Mouse (Mus musculus): ENCODE results near the gene Pcnx.

Pcnx gene

DNA sequence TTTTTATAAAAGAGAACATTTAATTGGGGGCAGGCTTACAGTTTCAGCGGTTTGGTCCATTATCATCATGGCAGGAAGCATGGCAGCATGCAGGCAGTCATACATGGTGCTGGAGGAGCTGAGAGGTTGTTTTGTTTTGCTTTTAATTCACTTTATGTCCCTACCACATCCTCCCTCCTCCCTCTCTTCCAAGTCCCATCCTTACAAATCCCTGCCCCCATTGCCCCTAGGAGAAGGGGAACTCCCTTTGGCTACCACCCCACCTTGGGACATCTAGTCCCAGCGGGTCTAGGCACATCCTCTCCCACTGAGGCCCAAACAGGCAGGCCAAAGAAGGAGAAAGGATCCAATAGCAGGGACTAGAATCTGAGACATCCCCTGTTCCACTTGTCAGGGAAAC is 44.6 kb downstream of the Pcnx start:
- DNase-seq (ENCODE audit: low spot score in 2 of 2), result no peak

DNA sequence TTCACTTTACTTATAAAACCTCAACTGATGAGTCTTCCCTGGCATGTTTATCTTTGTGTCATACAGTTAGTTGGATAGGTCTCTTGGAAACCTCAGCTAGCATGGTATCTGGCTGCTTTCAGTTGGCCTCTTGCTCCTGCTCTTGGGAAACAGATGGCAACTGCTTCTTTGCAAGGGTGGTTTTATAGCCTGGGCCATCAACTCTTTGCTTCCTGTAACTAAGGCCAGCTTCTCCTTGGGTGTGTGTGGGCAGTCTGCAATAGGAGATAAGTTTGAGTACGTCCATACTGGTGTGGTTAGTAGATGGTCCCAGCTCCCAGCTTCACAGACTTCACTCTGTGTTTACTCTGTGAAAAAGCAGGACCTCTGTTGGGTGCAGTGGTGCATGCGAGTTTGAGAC is 46.0 kb downstream of the Pcnx start:
- no peak for DNase-seq (ENCODE audit: low spot score in 2 of 2)

DNA sequence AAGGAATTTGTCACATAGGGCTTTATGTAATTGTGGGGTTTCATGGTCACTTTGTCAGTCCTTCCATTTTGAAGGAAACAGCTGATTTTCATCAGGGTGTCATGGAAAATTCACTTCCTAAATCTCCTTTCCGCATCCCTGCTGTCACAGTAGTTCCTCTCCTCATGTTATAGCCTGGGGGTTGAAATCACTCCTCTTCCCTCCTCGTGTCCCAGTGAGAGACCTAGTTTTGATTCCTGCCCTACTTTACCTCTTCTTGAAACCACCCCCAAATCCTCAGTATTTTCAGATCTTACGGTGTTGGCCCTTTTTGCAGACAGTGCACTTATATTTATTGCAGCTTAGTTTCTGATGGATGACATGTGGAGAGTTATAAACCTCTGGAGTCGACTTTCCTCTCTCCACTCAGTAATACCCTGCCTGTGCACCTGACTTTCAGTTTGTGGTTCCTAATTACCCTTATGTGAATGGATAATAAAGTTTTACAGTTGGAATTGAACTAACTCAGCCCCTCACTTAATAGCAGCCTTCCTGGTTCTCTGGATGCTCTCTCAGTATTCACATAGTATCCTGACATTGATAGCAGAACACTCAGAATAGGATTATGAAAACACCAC is 48.0 kb downstream of the Pcnx start:
- no peak for DNase-seq (ENCODE audit: low spot score in 2 of 2)

DNA sequence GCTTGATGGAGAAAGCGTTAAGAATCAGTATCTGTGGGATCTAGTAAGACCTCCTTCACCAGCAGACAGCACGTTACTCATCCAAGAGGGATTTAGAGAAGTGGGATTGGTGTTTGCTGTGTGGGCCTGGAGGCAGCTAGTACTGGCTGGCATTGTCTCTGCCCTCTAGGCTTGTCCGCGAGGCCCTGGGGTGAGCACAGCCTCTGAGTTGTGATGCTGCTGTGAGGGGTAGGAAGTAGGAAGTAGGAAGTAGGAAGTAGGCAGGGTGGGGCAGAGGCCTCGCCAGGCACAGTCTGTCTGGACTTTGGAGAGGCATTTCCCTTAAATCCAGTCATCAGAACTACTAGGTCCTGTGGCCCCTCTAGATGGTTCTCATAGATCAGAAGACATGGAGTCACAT is 50.6 kb downstream of the Pcnx start:
- no peak for DNase-seq (ENCODE audit: low spot score in 2 of 2)

DNA sequence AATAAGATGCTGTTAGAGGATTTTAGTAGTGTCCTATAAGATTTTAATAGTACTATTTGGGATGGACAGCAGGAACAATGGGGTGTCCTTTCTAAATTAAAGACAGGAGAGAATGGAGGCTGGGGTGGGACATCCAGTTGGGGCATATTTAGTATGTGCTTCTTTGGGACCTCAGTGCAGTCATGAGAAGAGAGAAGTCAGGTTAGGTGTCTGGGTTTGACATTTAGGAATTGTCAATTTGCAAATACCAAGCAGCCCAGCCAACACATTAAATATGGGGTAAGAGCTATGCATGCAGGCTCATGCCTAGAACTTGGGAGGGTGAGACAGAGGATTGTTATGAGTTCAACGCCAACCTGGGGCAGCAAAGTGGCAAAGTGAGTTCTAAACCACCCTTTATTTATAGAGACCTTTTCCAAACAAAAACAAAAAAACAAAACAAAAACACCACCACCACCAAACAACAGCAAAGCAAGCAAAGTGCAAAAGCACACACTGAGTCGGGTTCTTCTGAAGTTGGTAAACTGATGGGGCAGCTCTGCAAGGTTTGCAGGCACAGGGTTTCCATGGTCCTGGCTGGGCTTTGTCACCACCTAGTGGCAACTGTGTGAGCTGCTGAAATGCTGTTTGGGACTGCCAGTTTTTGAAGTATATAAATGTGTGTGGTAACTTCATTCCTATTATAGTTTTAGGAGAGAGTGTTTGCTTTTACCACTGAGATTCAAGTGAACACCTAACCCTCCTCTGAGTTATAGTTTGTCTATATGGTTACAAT is 55.5 kb downstream of the Pcnx start:
- DNase-seq (ENCODE audit: low spot score in 2 of 2), result peak; percentile 54 to 56

DNA sequence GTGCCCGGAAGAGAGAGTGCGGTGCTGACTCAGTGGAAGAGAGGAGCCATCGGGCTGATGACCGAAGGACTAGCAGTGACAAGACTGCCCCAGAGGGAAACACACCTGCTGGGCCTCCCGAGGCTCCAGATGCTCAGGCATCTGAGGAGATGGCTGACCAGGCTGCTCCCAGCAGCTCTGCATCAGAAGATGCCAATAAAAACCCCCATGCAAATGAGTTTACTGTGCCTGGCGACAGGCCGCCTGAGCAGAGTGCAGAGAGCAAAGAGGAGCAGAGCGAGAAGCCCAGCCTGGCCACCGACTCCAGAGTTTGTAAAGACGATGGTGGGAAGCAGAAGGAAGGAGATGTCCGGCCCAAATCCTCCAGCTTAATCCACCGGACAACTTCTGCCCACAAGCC is 58.5 kb downstream of the Pcnx start:
- no peak for DNase-seq (ENCODE audit: low spot score in 2 of 2)

DNA sequence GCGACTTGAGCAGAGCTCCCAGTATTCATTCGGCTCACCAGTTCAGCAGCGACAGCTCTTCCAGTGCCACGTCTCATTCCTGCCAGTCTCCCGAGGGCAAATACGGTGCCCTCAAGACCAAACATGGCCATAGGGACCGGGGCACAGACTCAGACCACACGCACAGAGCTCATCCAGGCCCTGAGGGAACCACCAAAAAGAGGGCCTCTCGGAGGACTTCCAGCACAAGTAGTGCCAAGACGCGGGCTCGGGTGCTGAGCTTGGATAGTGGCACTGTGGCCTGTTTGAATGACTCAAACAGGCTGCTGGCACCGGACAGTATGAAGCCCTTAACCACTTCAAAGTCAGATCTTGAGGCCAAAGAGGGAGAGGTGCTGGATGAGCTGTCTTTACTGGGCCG is 59.1 kb downstream of the Pcnx start:
- DNase-seq (ENCODE audit: low spot score in 2 of 2), result no peak

DNA sequence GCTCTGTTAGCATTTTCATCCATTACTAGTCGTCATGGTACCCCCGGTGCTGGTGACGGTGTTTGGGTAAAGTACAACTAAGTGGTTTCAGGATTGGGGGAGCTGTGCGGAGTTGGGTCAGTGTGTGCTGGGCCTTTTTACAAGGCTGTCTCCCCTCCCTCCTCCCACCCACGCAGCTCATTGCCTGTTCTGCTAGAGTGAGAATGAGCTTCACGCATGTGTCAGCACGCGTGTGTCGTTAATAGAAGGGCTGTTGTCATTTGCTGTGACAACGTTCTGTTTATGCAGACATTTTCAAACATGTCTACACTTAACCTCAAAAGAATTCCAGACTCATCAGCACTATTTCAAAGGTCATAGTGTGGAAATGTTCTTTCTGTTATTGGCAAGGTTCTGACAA is 60.2 kb downstream of the Pcnx start:
- no peak for DNase-seq (ENCODE audit: low spot score in 2 of 2)

DNA sequence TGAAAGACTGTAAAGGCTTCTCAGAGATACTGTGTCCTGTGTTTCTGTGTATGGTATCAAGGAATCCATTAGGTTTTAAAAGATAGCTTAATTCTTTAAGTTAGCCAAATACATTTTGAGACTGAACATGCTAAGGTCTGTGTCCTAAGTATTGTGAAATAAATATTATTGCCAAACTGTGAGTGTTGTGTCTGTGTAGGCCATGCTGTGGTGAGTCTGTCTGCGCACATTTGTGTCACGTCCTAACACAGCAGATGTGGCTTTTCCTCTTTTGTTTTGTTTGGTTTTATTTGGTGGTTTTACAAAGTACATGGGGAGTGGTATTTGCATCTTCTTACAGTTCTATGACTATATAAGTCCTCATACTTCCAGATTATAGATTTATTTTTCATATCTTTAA is 60.8 kb downstream of the Pcnx start:
- DNase-seq (ENCODE audit: low spot score in 2 of 2), result no peak

DNA sequence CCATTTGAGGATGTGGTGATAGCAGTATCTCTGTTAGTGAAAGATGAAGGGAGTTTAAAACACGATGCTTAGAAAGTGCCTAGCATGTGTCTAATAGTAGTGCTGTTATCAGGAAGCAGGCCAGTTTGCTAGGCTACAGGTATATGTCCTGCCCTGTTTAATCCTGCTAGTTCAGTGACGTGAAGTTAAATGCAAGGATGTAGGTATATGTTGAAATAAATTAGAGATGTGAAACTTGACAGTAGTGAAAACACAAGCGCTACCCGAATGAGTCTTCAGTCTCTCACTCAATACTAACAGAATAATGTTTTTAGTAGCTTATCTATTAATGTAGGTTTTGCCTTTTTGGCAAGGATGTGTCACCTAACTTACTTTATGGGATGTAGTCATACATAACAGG is 62.0 kb downstream of the Pcnx start:
- no peak for DNase-seq (ENCODE audit: low spot score in 2 of 2)

DNA sequence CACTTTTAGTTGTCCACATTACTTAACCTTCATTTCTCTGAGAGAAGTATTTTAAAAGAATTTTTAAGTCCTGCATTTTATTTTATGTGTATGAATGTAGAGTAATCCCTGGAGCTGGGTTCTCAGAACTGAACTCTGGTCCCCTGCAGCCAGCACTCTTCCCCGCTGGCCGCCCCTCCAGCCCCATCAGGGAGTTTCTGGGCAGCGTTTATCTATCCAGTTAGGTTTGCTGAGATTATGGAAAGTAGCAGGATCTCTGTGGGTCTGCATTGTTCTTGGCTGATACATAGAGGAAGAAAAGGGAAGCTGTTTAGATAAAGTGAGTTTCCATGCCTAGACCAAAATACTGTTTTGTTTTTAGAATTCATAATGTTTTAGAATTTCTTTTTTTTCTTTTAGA is 63.0 kb downstream of the Pcnx start:
- no peak for DNase-seq (ENCODE audit: low spot score in 2 of 2)

DNA sequence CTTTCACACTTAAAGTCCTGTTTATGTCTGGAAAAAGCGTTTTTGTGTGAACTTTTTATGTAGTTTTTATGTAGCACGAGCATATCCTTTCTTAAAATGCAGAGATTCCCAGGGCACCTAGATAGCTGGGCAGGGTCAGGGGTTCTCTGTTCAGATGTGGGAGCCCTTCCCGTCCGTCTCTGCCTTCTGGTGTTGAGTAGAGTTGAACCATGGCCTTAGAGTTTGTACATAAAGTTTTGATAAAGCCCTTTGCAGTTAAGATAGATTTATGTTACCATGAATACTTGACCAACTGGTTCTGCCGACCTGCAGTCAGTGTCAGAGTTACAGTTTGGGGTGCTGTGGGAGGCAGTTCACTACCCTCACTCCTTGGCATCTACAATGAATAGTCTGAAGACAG is 67.3 kb downstream of the Pcnx start:
- DNase-seq (ENCODE audit: low spot score in 2 of 2), result no peak

DNA sequence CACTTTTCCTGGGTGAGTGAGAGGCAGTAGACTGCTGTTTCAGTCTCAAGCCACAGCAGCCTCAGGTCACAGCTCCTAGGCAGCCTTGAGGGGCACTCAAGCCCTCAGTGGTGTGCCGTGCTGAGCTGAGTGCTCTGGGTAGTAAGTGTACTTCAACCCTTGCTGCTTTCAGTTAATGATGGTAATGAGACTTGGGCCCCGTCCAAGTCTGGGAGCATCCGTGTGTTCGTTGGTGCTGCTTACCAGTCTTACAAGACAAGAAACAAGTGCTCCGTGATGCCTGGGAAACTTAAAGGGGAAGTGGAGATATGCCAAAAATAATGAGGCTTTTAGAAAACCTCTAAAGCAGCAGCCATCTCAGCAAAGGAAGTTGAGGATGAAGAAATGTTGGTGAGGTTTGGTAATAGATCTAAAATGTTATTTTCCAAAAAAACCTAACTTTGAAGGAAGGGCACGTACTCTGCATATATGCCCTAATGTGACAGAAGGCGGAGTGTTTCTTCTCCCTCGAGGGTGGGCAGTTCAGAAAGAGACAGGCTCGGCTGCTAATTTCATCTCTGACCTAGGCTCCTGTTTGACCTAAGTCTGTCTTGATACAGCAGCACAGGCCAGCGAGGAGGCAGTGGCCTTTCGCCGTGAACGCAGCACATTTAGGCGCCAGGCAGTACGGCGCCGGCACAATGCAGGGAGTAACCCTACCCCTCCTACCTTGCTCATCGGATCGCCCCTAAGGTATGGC is 68.0 kb downstream of the Pcnx start:
- no peak for DNase-seq (ENCODE audit: low spot score in 2 of 2)

DNA sequence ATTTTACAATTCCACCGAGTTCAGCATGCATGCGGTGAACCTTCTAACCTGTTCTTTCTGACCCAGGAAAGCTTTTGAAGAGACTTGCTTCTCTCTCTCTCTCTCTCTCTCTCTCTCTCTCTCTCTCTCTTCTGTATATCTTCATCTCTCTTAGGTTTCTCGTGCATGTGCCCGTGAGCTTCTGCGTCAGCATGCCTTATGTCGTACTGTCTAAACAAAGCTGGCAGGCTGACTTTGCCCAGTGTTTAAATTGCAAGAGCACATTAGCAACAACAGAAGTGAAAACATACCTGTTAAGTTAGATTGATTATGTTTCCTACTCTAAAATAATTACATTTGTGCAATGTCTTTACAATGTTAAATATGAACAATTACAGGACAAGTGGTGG is 68.6 kb downstream of the Pcnx start:
- no peak for DNase-seq (ENCODE audit: low spot score in 2 of 2)

DNA sequence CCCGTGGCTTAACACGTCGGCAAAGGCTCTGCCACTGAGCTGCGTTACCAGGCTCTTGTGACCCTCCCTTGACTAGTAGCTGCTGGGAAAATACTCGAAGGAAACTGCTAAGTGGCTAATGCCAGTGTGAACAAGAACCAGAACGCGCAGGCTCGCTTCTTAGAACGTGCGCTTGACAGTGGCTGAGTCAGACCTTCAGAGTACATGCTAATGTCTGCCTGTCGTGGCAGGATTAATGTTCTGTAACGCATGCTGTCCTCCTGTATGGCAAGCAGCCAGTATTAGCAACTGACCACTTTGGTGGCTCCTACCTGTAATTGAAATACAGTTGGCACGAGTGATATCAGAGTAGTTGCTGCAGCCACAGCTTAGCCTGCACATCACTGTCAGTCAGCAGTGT is 72.2 kb downstream of the Pcnx start:
- no peak for DNase-seq (ENCODE audit: low spot score in 2 of 2)

DNA sequence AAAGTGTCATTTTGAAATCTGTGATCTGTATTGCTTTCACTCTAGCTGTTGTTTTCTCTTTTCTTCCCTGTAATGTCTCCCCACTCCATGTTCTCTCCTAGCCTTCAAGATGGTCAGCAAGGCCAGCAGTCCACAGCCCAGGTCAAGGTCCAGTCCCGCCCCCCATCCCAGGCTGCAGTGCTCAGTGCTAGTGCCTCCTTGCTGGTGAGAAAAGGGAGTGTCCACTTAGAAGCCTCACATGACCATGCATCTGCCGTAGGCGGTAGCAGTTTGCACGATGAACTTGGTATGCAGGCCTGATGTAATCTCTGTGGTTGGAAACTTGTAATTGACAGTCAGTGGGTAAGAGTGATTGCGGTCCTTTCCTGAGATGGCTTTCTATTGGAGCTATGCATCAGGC is 73.6 kb downstream of the Pcnx start:
- peak in 1 of 2 experiments; percentile 13 for DNase-seq (ENCODE audit: low spot score in 2 of 2)

DNA sequence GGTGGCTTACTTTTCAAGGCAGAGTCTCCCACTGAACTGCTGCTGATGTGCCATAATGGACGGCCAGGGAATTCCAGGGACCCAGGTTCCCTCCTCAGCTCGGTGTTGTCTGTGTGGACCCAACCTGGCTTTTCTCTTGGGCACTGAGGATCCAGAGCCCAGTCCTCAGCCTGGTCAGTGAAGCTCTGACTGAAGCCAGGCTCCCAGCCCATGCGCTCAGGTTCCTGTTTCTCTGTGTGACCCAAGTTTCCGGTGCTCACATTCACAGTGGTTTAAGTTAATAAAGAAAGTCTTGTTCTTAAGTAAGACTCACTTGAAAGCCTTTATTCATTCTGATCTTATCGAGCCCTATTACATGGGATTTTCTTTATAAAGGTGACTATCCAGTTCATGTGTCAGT is 74.7 kb downstream of the Pcnx start:
- DNase-seq (ENCODE audit: low spot score in 2 of 2), result no peak

DNA sequence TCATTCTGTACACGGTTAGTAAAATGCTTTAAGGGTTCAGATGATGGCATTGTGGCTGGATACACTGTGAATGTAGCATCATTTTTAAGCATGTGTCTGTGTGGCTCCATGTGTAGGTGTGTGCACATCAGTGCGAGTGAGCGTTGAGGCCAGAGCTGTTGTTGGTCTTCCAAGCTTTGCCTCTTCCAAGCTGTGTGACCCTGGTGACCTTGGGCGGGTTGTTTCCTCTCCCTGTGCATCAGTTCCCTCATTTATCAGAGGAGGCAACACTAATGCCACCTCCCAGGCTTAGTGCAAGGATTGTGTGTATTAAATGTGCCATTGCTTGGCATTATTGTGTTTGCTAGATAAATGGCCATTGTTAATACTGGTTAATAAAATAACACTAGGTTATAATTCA is 76.2 kb downstream of the Pcnx start:
- no peak for DNase-seq (ENCODE audit: low spot score in 2 of 2)

DNA sequence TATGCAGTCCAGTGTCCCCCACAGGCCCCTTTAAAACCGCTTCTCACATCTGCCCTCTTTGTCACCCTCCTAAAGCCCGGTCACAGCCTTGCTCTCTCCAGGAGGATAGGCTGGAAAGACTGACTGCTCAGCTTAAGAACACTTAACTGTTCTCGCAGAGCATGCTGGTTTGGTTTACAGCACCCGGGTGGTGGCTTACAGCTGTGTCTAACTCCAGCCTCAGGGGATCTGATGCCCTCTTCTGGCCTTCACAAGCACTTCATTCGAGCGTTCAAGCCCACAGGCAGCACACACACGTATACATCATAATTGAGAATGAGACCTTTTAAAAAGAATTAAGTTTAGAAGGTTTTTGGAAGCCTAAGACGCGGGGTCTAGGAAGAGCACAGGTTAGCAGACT is 81.4 kb downstream of the Pcnx start:
- no peak for DNase-seq (ENCODE audit: low spot score in 2 of 2)

DNA sequence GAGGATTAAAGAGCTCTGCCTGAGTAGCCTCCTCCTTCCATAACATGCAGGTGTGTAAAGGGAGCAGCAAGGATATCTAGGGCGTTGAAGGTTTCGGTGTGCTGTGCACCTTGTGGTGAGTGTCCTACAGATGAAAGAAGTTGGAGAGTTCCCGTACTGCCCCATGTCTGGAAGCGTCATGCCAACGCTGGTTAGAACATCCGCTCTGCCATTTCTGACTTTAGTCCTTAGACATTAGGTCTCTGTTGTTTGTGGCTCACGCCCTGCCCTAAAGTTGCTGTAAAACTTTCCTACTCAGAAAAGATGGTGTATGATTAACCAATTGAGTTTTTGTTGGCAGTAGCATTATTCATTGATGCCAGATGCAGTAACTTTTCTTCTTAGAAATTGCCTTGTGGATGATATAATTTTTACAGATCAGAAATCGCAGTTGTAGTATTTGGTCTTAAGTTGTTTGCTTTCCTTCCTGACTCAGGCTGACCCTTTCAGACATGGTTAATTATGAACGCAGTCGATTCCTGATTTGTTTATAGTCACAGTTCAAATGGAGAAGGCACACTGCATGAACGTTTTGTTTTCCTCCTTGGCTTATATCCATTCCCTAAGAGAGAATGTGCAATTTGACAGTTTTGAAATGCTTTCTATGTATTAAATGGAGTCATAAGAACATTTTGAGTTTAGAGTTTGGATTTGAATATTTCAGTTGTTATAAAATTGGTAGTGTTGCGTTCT is 83.7 kb downstream of the Pcnx start:
- DNase-seq (ENCODE audit: low spot score in 2 of 2), result no peak

DNA sequence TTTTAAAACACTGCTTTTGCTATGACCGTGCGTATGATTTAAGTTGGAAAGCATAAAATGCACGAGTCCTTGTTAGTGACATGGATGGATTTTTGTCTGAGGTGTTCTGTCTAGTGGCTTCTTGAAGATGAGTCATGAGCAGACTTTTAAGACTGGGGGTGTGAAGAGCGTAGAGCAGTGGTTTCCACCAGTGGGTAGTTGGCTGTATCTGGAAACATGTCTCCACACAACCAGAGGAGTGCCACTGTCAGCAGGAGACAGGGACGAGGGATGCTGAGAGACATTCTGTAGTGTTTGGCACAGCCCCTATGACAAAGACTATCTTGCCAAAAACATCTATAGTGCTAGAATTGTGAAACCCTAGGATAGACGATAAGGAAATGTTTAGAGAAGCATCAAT is 89.2 kb downstream of the Pcnx start:
- no peak for DNase-seq (ENCODE audit: low spot score in 2 of 2)

DNA sequence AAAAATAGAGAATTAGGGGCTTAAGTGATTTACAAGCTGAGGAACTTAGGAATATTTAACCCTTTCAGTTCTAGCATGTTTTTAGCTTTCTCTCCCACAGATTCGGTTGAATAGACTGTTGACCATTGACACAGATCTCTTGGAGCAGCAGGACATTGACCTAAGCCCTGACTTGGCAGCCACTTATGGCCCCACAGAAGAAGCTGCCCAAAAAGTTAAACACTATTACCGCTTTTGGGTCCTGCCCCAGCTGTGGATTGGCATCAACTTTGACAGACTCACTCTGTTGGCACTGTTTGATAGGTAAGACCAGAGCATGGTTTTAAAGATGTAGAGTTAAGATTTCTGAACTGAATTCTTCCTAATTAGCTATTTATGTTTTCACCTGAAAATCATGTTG is 90.2 kb downstream of the Pcnx start:
- no peak for DNase-seq (ENCODE audit: low spot score in 2 of 2)

DNA sequence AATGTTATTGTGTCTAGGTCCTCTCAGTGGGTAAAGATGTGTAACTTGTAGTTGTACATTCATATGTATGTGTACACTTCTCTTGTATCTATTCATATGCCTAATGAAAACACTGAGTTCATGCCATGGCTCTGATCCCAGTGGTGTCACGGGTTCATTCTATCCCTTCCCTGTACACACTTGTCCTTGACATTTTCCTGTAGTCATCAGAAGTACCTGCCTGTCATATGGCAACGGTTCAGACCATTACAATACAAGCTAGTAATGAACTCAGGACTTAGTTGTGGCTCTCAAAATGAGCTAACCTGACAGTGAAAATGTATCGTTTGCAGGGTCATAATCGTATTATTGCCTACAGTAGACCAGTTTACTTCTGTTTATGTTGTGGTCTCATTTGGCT is 98.5 kb downstream of the Pcnx start:
- DNase-seq (ENCODE audit: low spot score in 2 of 2), result no peak

Measured in spleen, postnatal 36 days (tissue).